Mouse (Mus musculus): ENCODE data around the gene Zcwpw1.
"Not testable (repeated sequence)": the region's sequence is repeated elsewhere in the genome, so short reads cannot be mapped to it uniquely, and the experiment has no call there.

Gene Zcwpw1

DNA sequence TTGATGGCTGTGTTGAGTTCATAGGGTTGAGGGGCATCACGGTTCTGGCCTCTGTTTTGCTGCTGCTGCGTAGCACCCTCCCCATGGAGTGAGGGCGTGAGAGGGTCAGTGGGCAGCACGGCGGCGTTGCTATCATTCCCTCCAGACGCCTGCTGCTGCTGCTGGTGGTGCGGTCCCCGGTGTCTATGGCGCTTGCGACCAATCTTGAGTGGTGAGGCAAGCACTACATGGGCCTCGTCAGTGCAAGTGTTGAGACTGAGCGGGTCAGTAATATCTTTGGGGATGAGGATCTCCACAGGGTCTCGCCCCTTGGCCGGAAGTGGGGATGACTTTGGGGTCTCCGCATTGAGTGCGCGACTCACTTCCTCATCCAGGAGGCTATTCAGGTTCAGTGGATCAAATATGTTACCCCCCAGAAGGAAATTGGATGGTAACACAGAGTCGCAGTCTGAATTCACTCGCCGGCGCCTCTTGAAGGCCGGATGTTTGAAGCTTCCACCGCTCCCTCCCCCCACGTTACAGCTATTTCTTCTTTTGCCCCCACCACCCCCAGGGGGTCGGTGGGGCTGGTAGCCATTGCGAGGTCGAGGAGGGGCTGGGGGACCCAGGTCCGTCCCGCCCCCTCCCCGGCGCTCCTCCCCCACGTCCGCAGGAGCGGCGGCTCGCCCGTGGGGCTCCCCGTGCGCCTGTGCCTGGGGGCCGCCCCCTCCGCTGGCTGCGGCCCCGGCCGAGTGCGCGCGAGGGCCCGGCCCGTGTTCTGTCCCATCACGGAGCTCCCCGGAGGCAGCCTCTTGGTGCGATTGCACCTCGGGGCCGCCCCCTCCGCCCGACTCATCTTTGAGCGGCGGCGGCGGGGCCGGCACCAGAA lies 2.2 kb upstream of the Zcwpw1 start:
- peak in 1 of 2 experiments; percentile 62 for DNase-seq

DNA sequence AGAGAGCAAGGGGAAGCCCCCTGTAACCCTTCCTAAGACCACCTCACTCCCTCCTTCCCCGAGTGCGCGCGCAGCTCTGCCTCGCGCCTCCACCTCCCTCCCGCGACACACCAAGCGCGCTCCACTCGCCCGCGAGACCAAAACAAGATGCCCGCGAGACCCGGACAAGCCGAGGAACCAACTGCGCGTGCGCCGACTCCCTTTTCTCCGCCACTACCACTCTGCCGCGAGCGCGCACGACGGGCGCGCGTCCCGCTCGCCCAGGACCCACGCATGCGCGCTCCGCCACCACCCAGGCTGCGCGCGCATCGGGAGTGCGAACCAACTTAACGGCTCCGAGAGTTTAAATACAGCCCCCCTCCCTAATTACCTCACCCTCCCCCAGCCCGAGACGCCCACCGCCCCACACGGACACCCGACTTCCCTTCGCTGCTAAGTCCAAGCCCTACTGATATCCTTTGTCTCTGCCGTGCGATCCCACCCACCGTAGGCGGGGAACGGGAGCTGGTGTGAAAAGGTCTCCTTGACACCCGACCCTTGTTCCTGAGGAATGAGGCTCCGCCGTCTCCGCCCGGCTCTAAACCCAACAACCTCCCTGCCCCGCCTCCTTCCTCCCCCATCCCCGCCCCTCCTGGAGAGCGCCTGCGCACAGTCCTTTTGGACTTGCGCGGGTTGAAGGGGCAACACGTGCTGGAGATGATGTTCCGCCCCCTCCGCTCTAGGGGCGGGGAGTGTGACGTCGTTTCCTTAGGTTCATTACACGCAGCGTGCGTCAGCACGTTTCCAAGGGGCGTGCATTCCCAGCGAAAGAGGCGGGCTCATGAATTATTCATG lies 1.3 kb upstream of the Zcwpw1 start:
- peak; percentile 99 to 100 for DNase-seq

DNA sequence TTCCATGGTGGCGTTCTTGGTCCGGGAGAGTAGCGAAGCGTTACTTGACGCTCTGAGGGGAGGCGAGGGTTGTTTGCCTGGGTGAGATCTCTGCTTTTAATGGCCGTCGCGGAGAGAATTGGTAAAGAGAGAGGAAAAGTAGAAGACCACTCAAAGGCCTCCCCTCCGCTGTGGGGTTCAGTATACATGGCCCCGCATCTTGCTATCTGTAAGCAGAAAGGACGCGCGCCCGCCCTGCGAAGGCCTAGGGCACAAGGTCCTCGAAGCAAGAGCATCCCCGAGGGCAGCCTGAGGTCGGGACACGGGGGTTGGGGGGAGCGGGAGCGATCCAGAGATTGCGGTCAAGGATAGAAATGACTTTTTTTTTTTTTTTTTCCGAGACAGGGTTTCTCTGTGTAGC lies 573 bp downstream of the Zcwpw1 start:
- DNase-seq = no peak

DNA sequence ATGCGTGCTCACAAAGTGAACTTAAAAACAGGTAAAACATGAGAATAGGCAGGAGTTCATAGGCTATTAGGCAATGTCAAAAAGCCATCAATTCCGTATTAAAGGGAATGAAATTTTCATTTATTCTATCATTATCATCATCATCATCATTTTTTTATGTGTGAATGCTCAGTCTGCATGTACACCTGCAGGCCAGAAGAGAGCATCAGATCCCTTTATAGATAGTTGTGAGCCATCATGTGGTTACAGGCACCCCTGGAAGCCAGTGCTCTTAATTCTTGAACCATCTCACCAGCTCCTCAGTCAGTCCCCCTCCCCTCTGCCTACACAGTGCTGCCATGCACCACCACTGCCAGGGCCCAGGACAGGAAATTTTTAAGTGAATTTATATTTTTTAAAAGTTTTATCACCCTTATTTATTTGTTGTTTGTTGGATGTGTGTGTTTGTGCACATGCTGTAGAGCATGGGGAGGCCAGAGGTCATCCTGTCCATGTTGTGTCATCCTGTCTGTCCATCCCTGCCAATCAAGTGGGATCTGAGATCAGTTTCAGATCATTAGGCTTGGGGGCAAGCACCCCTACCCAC lies 1.4 kb downstream of the Zcwpw1 start:
- DNase-seq = no peak

DNA sequence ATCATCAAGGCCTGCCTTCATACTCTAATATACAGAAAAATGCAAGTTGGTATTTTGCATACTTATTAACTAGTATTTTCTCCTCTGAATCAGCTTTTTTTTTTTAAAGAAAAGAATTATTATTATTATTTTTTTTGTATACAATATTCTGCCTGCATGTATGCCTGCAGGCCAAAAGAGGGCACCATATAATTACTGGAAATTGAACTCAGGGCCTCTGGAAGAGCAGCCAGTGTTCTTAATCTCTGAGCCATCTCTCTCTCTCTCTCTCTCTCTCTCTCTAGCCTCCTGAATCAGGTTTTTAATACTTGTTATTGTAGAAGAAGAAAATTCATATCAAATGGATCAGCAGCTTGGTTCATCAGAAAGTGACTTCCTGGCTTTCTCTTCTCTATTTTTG lies 4.0 kb downstream of the Zcwpw1 start:
- DNase-seq = no peak

DNA sequence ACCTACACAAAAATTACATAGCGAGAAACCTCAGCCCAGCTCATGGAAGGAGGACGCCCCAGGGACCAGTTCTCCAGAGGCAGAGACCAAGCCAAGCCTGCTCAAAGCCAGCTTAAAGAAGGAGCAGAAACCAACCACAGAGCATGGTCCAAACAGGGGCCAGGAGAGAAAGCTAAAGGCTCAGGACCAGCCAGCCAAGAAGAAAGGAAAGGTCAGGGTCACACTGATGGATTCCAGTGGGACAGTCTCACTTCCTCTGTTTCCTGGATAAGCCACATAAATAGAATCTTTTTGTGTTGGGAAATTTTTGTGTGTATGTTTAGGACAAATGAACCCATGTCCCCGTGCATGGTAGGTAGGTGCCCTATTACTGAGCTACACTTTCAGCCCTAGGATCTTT lies 9.0 kb downstream of the Zcwpw1 start:
- no peak for DNase-seq

DNA sequence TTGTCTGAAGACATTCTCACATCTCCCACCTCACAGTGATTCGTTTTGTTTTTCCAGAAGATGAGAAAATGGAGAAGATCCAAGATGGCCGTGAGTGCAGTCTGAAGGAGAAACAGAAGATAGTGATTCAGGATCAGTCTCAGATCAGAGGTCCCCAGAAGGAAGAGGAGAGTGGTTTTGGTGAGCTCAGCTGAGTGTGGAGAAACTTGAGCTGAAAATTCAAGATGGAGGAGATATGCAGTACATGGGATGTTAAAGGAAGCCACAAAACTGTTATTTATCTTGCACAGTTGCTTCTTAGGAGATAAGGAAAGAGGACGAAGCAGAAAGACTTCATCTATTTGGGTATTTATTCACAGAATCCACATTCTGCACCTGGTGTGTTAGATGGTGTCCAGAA lies 13.3 kb downstream of the Zcwpw1 start:
- DNase-seq = no peak

DNA sequence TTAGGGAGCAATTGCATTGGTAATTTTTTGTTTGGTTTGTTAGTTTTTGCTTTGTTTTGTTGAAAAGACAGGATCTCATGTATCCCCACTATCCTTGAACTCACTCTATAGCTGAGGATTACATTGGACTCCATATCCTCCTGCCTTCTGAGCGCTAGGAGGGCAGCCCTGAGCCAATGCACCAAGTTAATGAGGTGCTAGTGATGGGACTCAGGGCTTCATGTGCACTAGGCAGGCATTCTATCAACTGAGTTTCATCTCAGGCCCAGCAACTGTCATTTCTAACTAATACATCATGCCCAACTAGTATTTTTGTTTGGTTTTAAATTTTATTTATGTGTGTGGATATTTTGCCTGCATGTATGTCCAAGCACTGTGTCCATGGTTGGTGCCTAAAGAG lies 18.6 kb downstream of the Zcwpw1 start:
- DNase-seq = no peak

DNA sequence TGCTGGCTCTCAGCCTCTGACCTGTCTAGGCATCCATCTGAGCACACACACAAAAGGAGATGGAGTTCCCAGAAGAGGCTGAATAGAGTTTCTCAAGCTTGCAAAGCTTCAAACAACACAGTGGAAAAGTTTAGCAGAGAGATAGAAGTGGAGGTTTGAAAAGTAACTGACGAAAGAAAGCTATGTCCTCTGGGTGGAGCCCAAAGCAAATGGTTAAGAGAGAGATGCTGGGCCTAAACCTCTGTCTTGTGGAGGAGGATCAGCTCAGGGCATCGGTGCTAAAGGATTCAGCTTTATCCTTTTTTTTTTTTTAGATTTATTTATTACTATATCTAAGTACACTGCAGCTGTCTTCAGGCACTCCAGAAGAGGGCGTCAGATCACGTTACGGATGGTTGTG lies 20.7 kb downstream of the Zcwpw1 start:
- no peak for DNase-seq

DNA sequence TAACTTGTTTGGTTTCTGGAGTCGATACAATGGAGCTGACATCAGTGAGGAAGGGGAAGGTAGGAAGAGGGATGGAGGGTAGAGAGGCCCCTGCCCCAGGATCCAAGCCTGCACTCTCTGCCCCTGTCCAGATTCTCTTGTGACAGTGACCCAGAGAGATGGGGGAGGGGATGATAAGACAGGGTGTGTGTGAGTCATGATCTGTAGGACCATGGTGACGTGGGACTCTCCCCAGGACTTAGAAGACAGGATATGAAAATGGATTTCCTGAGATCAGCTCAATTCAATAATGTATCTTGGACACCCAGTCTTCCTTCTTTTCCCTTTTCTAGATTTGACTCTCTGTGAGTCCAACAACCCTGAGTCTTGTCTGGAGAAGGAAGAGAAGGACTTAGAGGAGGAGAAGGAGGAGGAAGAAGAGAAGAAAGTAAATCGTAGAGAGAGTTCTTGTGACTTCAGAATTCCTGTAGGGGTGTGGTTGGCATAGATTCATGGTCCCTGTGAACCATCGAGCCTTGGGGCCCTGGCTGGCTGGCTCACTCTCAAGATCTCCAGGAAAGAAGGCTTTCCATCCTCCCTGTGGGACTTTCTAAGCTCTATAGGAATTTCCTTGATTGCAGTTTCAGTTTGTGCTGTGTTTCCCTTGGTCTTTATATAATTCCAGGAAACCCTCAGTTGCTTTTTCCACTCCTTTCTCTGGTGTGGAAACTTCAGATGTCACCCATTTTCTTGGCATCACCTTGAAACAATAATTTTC lies 30.0 kb downstream of the Zcwpw1 start:
- DNase-seq = no peak

DNA sequence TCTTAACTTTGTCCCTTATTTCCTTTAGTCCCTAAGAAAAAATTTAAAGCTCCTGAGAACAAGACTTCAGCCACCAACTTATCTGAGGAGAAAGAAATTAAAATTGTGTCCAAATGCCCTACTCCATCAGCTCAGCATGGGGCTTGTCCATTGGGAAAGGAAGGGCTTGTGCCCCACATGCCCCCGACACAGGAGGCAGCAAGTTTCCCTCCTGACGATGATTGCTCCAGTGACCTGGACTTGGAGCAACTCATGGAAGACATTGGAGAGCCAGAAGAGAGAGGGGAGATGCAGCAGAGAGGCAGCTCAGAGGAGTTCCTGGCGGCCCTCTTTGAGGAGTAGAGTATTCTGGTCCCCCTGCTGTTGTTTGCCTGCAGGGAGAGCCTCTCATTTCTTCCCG lies 34.5 kb downstream of the Zcwpw1 start:
- no peak for DNase-seq

DNA sequence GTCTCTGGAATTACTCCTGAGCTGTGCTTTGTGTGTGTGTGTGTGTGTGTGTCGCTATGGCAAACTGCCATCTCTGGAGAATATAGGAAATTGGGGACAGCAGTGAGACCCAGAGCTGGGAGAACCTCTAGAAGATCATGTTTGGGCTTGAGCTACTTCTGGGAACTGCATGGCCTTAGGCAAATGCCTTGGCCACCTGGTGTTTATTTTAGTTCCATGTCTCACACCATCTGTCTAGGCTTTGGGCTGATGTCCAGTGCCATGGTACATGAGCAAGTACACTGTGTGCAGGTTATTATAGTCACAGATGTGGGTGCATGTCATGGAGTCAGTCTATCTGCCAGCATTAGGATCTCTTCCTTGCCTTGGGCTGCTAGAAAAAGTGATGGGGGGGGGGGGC lies 35.0 kb downstream of the Zcwpw1 start:
- no peak for DNase-seq

DNA sequence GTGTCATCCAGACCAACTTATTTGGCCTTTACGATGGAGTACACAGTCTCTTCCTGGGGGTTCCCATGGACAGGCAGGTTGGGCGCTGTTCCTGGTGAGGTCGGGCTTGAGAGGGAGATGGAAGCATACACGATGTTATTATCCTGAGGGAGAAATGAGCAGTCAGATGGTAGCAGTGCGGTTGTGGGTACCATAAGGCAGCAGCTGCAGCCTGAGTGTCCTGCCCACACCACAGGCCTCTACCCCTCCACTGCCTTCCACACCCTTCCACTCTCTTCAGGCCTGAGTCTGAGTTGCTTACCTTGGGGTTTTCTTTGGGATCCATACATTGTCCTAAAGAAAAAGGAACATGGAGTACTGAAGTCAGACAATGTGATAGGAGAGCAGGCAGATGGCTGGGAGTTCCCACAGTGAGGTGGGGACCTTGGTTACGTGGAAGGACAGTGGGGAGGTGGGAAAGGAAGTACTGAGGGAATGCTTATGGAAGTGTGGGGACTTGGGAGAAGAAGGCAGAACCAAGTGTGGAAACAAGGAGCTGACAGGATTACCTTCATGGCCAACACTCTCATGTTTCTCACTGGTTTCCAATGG lies 36.0 kb downstream of the Zcwpw1 start:
- DNase-seq = no peak

DNA sequence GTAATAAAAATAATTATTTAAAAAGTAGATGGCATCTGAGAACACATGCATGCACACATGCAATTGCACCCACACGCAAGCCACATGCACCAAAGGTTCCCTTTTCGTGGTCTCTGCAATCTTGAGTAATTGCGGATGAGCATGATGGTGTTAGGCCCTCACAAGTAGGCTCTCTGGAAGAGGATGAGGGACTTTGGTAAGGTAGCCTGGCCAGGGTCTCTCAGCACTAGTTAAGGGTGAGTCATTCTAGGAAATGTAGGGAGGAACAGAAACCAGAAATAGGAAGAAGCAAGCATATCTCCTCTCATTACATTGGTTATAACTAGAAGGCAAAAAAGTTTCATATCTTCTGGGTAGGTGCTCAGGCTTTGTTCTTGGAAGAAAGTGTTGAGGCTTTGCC lies 37.4 kb downstream of the Zcwpw1 start:
- DNase-seq = no peak

DNA sequence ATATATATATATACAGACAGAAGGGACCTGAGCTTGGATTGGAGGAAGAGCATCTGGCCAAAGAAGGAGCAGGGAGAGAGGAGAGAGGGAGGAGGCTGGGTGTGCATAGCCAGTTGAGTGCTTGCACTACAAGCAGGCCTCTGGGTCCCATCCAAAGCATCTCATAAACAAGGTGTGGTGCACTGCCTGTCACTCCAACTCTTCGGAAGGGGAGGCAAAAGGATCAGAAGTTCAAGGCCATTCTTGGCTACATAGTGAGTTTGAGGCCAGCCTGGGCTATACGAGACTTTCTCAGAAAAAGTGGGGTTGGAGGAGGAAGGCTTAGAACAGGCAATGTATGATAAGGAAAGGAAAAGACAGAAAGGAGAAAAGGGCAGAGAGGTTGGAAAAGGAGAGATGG lies 38.4 kb downstream of the Zcwpw1 start:
- DNase-seq = no peak

DNA sequence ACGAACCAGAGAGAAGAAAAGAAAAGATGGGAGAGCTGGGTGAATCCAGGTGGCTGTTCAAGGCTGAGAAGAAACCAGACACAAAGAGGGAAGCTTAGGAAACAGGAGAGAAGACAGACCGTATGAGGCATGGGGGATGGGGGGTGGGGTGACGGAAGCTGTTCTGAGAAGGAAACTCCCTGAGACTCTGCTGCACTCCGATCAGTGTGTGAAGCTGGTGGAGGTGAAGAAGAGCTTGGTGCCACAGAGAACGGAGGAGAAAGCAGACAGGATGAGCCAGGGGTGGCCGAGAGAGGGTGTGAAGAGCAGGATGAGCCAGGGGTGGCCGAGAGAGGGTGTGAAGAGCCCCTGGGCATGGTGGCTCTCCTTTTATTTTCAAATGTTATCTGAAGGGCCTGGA lies 38.8 kb downstream of the Zcwpw1 start:
- DNase-seq = no peak

DNA sequence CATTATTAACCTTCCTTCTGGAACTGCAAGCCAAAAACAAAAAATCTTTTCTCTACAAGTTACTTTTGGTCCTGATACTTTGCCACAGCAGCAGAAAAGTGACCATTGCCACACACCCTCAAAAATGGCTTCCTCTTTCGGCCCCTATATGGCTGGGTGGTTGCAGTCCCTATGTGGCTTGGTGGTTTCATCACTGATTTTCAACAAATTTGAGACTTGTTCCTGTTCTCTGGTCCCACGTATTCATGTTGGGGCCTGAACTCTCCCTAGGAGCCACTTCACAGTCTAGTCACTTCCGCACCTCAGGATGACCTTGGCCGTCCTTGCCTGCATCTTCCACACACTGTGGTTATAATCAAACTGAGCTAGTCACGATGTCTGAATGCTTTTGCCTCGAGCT lies 41.1 kb downstream of the Zcwpw1 start:
- DNase-seq = no peak

DNA sequence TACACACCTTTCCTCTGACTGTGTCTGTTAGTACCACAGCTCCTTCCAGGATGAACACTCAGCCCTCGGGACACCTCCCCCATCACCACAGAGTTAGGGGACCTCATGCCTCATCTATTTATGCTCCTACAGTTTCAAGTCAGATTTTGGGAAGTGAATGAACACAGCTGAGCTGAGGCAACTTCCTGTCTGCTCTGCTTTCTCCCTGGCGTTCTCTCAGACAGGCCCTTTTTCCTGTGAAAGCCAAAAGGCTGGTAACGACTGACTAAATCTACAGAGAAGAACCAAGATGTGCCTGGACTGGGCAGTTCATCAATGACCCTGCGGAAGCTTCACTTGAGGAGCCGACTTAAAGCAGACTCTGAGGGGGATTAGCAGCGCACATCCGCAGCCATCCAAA lies 42.6 kb downstream of the Zcwpw1 start:
- peak in 1 of 2 experiments; percentile 5 for DNase-seq

DNA sequence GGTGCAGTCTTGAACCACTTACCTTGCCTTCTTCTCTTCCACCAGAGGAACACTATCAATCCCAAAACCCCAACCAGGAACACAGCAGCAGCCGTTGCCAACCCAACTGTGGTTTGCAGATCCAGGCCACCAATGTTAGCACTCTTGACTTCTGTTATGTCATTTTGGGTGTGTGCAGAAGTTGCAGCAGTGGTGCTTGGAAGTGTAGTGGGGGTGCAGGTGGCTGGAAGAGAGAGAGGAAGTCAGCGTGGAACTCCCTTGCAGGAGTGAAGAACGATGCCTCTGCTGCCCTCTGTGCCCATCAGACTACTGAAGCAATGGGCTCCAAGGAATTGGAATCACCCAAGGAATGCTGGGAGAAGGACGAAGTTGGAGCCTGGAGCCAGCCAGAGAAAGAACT lies 43.5 kb downstream of the Zcwpw1 start:
- no peak for DNase-seq

DNA sequence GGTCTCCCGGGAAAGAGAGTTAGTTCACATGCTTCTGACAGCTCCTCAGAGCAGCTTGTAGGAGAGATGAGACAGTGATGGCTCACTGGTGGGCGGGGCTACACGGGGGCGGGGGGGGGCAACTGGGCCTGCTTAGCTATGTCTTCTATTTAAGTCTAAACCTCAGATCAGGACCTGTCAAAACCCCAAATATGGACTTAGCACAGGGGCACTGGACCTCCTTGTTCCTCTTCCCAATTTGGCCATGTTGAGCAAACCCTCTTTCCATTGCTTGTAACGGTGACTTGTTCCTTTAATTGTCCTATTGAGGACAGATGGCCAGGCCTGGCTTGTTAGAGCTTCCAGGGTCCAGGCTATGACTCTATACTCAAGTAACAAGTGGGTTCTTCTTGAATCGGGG lies 43.9 kb downstream of the Zcwpw1 start:
- DNase-seq = no peak

DNA sequence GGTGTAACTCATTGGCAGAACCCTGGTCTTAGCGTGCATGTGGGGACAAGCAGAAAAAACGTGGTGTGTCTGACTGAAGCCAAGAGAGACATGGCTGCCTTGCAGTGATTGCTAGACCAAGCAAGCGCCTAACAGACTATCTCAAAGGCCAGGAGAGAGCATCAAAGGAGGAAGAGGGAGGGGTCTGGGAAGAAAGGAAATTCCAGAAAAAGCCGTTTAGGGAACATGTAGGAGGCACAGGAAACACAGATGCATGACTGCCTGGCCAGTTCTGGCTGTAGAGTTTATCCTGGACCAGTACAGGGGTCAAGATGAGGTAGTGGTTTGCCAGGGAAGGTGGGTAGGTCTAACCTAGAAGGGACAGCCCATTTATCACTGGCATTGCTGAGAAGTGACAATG lies 45.9 kb downstream of the Zcwpw1 start:
- DNase-seq = peak in 1 of 2 experiments; percentile 6

DNA sequence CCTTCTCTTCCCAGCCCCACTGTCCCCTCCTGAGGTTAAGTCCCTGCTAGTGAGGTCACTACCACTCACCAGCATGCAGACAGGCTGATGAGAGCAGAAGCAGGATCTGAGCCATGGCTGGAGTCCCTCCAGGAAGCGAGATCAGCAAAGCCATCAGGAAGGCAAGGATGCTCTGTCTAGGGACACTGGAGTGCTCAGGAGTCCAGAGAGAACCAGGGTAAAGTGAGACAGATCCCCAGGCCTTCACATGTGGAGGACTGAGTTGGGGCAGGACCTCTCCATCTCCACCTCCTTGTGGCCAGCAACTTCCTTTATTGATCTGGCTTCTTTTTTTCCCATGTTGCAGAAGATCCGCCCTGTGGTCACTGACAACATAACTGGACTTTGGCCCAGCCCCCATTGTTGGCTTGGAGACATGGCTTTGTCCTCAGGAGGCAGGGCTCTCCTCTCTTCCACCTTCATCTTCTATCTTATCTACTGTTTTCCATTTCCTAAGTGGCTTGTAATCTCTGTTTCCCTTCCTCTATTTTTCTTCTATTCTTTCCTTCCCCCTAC lies 48.4 kb downstream of the Zcwpw1 start, which contains the start of gene Pilra:
Gene Pilra, minus strand, starts transcription at position 316 of the 555 bp plus-strand sequence.
- DNase-seq = not testable (repeated sequence)
